Mouse (Mus musculus): ENCODE measurements around the gene Abca6.

Gene Abca6

DNA sequence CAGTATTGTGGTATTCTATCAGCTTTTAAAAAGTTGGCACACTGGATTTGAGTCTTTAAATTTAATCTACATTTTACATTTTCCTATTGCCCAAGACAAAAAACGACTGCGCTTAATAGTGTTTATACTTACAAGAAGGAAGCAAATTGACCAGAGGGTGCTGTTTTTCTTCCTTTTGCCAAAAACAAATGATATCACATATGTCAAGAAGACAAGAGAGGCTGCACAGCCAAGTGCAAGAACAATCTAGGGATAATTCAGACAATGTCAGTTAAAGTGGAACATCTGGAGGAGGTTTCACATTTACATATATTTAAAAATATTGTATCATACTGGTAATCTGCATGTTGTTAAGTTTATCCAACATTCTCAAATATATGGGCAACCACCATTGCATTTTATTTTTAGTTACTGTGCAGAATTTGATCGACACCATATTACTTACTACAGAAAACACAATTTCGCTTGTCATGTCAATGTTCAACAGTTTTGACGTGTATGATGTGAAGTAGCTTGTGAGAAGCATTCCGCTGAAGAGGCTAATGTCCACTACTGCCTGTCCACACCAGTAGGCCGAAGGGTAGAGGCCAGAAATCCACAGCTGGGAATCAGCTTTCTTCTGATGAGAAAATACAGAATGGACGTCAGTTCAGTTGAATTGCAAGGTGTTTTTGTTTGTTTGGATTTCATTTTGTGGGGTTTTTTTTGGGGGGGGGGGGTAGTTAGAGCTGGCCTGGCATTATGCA lies 54.8 kb downstream of the Abca6 start:
- no peak for DNase-seq (ENCODE audit: low read depth, low spot score)

DNA sequence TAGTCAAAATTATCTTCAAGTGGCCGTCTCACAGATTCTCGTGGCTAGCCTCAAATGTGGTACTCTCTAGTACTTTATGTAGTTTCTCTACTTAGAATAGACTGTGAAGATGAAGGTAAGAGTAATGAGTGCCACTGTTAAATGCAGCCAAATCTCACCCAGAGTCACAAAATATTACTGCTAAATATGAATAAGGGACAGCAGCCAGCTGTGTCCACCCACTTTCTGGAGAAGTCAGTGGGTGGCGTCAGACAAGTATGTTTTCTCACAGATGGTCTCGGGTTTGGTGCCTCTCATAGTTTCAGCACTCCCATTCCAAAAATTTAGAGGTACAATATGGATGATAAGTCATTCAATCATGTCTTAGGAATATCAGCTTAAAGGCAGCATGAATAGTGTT lies 56.3 kb downstream of the Abca6 start:
- no peak for DNase-seq (ENCODE audit: low read depth, low spot score)

- no peak for DNase-seq (ENCODE audit: low read depth, low spot score)
Observed at GRCm38 (mm10) chr11:110171212-110171611, 80.4 kb downstream of the Abca6 start.

GRCm38 (mm10) chr11:110167459-110168251 lies 83.9 kb downstream of the Abca6 start, which contains the start of gene Abca9:
TSS of gene Abca9 (minus strand) at chr11:110168196.
- DNase-seq (ENCODE audit: low read depth, low spot score), result no peak

DNA sequence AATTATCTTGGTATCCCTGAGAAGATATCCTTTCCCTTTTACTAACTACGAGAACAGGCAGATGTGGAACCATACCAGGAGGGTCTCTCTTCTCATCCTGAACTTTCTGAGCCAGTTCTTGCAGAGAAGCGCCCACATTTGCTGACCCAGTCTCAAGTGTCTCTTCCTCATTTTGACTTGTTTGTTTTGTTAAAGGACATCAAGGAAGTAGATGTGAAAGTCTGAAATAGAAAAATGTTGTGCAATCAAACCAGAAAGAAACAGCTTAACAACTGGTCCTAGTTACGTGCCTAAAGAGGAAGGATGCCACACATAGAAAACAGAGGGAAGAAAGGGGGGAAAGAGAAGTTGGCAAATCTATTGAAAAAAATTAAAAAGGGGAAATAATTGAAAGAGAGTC lies 85.8 kb downstream of the Abca6 start:
- no peak for DNase-seq (ENCODE audit: low read depth, low spot score)

GRCm38 (mm10) chr11:110165409-110165808 lies 86.2 kb downstream of the Abca6 start:
- no peak for DNase-seq (ENCODE audit: low read depth, low spot score)

DNA sequence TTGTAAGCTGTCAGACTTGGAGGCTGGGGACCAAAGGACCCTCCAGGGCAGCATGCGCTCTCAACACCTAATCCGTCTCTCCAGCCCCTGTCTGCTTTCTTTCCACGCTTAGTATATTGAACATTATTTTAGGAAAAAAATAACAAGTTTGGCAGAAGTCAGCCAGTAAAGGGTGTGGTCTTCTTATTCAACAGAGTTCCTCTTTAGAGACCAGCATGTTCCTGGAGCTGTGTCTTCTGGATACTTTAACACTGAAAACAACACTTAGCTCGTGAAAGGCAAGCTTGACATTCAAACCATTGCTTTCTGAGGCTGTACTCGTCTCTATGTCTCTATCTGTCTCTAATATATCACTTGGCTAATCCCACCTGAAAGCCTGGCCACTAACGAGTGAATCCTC lies 94.5 kb downstream of the Abca6 start:
- DNase-seq (ENCODE audit: low read depth, low spot score), result no peak

GRCm38 (mm10) chr11:110155985-110156384 lies 95.6 kb downstream of the Abca6 start:
- no peak for DNase-seq (ENCODE audit: low read depth, low spot score)

DNA sequence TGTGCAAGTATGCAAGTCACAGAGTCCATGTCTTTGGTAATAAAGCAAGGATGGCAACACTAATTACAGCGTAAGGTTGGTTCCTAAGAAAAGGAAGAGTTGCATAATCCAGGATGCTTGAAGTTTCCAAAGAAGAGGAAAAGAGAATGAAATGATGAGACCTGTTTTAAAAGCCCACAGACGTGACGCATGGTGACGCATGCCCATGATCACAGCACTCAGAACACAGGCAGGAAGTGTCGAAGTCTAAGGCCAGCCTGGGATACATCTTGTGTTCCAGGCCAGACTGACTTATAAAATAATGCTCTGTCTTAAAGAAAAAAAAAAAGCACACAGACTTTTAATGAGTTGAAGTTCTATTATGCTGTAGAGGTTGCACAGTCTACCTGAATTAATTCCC lies 103.9 kb downstream of the Abca6 start:
- DNase-seq (ENCODE audit: low read depth, low spot score), result no peak

GRCm38 (mm10) chr11:110145421-110145820 lies 106.2 kb downstream of the Abca6 start:
- no peak for DNase-seq (ENCODE audit: low read depth, low spot score)

- no peak for DNase-seq (ENCODE audit: low read depth, low spot score)
Observed at GRCm38 (mm10) chr11:110130760-110131159, 120.8 kb downstream of the Abca6 start.
